Mouse (Mus musculus): ENCODE data around the gene Cdk6. TPM values are rescaled to one million over a fixed set of nuclear protein-coding genes. Genes with fewer than 3 reads are reported as not detected.
"Not testable (repeated sequence)": the region's sequence is repeated elsewhere in the genome, so short reads cannot be mapped to it uniquely, and the experiment has no call there.

The Cdk6 gene
- polyA plus RNA-seq, 1 experiment from 2014 or later = 18.0 TPM

- H3K36me3 ChIP-seq; H3K4me1 ChIP-seq (replicated peaks); H3K4me3 ChIP-seq (replicated peaks); ATAC-seq; H3K9ac ChIP-seq (replicated peaks); H3K9me3 ChIP-seq; H3K27ac ChIP-seq; H3K4me2 ChIP-seq (replicated peaks); H3K27me3 ChIP-seq: not testable (repeated sequence)
- 50% methylated on average over 4 of the region's 4 CpGs for WGBS
Measured at GRCm38 (mm10) chr5:3351836-3352235, 10.6 kb downstream of the Cdk6 start.

- WGBS = over 99% methylated on average over 3 of the region's 3 CpGs
- H3K27ac ChIP-seq = no peak overlapping the region
Measured at GRCm38 (mm10) chr5:3352314-3352713, 11.0 kb downstream of the Cdk6 start.

GRCm38 (mm10) chr5:3352827-3353226, 11.5 kb downstream of the Cdk6 start:
- Histone ChIP-seq H3K4me1 (replicated peaks) (0 out of 2 replicates have a peak, but pooled peaks cover 3% of the 10 kb centered on the region), H3K4me2 (replicated peaks) (no peak overlapping the region), H3K36me3 (no peaks in the 10 kb centered on the region), H3K9ac (replicated peaks) (no peak overlapping the region), H3K27me3 (no peaks in the 10 kb centered on the region), H3K27ac (no peak overlapping the region), H3K9me3 (no peaks in the 10 kb centered on the region), H3K4me3 (replicated peaks) (no peak overlapping the region)
- no peak for ATAC-seq
- WGBS = 90% methylated on average over 3 of the region's 3 CpGs

More at GRCm38 (mm10) chr5:3352314-3352713, 11.0 kb downstream of the Cdk6 start:
- Histone ChIP-seq H3K36me3 (no peaks in the 10 kb centered on the region), H3K4me1 (replicated peaks) (0 out of 2 replicates have a peak, but pooled peaks cover 3% of the 10 kb centered on the region), H3K9ac (replicated peaks) (no peak overlapping the region), H3K9me3 (no peaks in the 10 kb centered on the region), H3K4me2 (replicated peaks) (no peak overlapping the region), H3K27me3 (no peaks in the 10 kb centered on the region), H3K4me3 (replicated peaks) (no peak overlapping the region)
- ATAC-seq = no peak

DNA sequence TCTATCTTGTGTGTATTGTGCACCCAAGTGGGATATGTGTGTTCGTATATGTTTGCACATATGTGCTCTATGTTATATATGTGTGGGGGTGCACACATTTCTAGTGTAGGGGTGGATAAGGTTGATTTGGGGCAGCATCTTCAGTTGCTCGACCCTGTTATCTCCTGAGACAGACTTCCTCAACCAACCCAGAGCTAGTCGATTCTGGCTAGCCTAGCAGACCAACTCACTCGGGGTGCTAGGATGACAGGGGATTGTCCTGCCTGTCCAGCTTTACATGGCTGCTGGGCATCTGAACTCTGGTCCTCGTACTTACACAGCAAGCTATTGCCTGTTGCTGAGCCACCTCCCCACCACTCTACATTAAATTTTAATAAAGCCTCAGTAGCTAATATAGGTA, 13.0 kb downstream of the Cdk6 start:
- 85% methylated on average over 5 of the region's 5 CpGs for WGBS
- no peaks in the 10 kb centered on the region for H3K36me3 ChIP-seq
- H3K27ac ChIP-seq = no peak overlapping the region
- ATAC-seq = no peak
- no peak overlapping the region for H3K4me3 ChIP-seq (replicated peaks)
- H3K27me3 ChIP-seq = no peaks in the 10 kb centered on the region
- H3K9ac ChIP-seq (replicated peaks) = no peak overlapping the region
- H3K4me1 ChIP-seq (replicated peaks) = 0 out of 2 replicates have a peak, but pooled peaks cover 3% of the 10 kb centered on the region
- no peak overlapping the region for H3K4me2 ChIP-seq (replicated peaks)
- H3K9me3 ChIP-seq = no peaks in the 10 kb centered on the region

DNA sequence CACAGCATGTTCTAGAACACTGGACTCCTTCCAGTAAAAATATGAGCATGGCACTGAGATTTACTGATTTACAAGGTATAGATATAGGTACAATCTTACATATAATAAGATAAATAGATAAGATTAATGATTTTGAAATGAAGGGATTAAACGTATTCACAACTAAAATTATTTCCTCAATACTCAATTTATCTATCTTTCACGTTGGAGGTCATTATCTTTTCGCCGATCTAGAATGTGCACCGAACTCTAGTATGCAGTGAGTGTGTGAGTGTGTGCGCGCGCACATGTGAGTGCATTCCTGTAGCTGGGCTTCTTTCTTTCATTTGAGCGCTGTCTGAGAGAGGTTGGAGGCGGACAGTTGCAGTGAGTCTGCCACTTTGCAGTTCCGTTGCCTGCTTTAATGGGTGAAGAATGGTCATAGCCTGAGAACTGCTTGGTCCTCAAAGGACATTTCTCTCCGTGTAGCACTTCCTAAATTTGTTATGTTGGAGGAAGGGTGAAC, 13.8 kb downstream of the Cdk6 start:
- WGBS = 93% methylated on average over 12 of the region's 12 CpGs
- Histone ChIP-seq H3K4me1 (replicated peaks) (0 out of 2 replicates have a peak, but pooled peaks cover 3% of the 10 kb centered on the region), H3K9me3 (no peaks in the 10 kb centered on the region), H3K4me3 (replicated peaks) (no peak overlapping the region), H3K27me3 (no peaks in the 10 kb centered on the region), H3K4me2 (replicated peaks) (no peak overlapping the region), H3K36me3 (no peaks in the 10 kb centered on the region), H3K27ac (no peak overlapping the region), H3K9ac (replicated peaks) (no peak overlapping the region)
- no peak for ATAC-seq

- no peak for ATAC-seq
- Histone ChIP-seq H3K4me2 (replicated peaks) (no peak overlapping the region), H3K27me3 (no peaks in the 10 kb centered on the region), H3K9ac (replicated peaks) (no peak overlapping the region), H3K36me3 (no peaks in the 10 kb centered on the region), H3K27ac (no peak overlapping the region), H3K4me3 (replicated peaks) (no peak overlapping the region), H3K4me1 (replicated peaks) (0 out of 2 replicates have a peak, but pooled peaks cover 3% of the 10 kb centered on the region), H3K9me3 (no peaks in the 10 kb centered on the region)
- 77% methylated on average over 11 of the region's 11 CpGs for WGBS
Measured at GRCm38 (mm10) chr5:3355560-3356260, 14.4 kb downstream of the Cdk6 start.

DNA sequence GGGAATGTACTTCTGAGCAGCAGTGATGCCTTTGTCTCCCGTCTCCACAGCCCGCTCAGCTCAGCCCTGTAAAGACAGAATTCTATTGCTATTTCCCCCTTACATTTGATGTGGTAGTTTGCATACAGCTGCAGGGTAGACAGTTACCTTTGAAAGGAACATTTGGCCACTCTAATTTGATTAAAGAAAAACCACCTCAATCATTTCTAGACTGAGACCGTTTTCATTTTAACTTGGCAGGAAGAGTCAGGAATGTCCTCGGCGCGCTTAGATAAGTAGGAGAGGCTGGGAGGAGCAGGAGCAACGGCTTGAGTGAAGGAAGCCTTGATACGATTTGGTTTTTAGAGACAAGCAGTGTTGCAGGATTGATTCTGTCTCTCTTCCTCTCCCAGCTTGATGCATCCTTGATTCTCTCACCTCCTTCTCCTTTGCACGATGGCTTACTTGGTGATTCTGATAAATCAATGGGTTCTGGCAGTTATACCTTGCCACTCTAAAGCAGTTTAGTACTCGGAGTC, 15.0 kb downstream of the Cdk6 start:
- H3K4me3 ChIP-seq (replicated peaks) = no peak overlapping the region
- 0 out of 2 replicates have a peak, but pooled peaks cover 3% of the 10 kb centered on the region for H3K4me1 ChIP-seq (replicated peaks)
- H3K27ac ChIP-seq = no peak overlapping the region
- H3K9ac ChIP-seq (replicated peaks) = no peak overlapping the region
- H3K9me3 ChIP-seq = no peaks in the 10 kb centered on the region
- no peak overlapping the region for H3K4me2 ChIP-seq (replicated peaks)
- ATAC-seq = no peak
- H3K36me3 ChIP-seq = no peaks in the 10 kb centered on the region
- H3K27me3 ChIP-seq = no peaks in the 10 kb centered on the region
- WGBS = 63% methylated on average over 10 of the region's 10 CpGs

DNA sequence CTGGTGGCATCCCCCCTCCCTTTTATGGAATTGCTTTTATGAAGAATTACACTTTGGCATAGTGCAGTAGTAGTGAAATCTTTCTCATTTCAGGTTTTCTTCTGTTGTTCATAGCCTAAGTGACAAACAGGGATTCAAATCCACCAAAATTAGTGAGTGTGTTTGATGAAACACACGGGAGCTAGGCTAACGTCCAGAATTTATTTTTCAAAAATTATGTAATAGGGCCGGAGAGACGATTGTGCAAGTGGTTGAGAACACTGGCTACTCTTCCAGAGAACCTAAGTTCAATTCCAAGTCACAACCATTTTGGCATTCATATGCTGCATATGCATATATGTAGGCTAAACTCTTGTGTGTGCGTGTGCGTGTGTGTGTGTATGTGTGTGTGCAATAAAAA, 16.2 kb downstream of the Cdk6 start:
- Histone ChIP-seq H3K27me3 (no peaks in the 10 kb centered on the region), H3K4me2 (replicated peaks) (no peak overlapping the region), H3K9me3 (no peaks in the 10 kb centered on the region), H3K36me3 (no peaks in the 10 kb centered on the region), H3K4me1 (replicated peaks) (0 out of 2 replicates have a peak, but pooled peaks cover 3% of the 10 kb centered on the region), H3K27ac (no peak overlapping the region), H3K4me3 (replicated peaks) (no peak overlapping the region), H3K9ac (replicated peaks) (no peak overlapping the region)
- WGBS = 96% methylated on average over 6 of the region's 6 CpGs
- no peak for ATAC-seq

DNA sequence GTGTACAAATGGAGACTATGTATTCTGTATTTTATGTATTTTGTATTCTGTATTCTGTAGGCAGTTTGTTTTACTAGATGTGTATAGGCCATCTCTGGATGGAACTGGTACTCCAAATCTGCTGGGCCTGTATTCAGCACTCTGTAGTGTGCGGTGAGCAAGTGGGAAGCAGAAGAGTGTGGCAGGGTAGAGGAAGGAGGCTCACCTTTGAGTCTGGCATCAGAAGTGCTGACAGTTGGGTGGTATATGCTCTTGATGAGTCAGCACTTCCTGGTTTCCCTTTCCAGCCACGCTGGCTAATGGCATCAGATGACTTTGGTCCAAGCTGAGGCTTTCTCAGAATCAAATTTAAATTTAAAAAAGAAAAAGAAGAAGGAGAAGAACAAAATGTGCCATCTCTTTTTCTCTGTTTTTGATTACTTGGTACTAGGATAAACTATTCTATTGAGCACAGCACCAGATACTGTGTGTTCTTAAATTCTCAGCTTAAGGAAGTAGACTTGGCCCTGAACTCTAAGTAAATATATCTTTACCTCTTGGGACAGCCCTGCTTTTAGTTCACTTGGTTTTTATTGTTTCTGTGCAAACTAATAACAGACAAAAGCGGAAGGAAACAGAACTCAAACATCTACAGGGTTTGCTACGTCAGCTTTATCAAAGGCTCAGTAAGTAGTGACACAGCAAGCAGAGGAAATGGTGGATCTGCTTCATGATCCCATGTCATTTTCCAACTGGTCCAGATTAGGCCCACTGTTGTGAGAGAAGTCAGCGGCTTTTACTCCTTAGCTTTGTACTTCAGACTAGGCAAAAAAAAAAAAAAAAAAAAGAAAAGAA, 17.6 kb downstream of the Cdk6 start:
- Histone ChIP-seq H3K27me3 (no peaks in the 10 kb centered on the region), H3K9ac (replicated peaks) (no peak overlapping the region), H3K4me2 (replicated peaks) (no peak overlapping the region), H3K4me3 (replicated peaks) (no peak overlapping the region), H3K36me3 (no peaks in the 10 kb centered on the region), H3K4me1 (replicated peaks) (0 out of 2 replicates have a peak, but pooled peaks cover 5% of the 10 kb centered on the region), H3K9me3 (no peaks in the 10 kb centered on the region), H3K27ac (no peak overlapping the region)
- ATAC-seq = no peak
- WGBS = 86% methylated on average over 5 of the region's 5 CpGs

DNA sequence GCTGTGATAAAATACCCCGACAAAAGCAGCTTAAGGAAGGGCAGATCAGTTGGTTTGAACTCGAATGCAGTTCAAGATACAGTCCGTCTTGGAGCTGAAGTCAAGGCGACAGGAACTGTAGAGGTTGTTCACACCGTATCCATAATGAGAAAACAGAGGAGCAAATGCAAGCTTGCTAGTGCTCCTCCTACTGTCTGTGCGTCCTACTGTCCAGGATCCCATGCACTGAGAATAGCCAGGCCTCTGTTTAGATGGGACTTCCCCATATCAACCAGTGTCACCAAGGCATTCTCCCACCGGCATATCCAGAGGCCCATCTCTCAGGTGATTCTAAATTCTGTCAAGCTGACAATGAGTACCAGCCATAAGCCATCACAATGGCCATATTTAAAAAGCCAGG, 18.6 kb downstream of the Cdk6 start:
- Histone ChIP-seq H3K4me2 (replicated peaks) (no peak overlapping the region), H3K9me3 (no peaks in the 10 kb centered on the region), H3K27me3 (no peaks in the 10 kb centered on the region), H3K4me1 (replicated peaks) (0 out of 2 replicates have a peak, but pooled peaks cover 5% of the 10 kb centered on the region), H3K9ac (replicated peaks) (no peak overlapping the region), H3K27ac (no peak overlapping the region), H3K4me3 (replicated peaks) (no peak overlapping the region), H3K36me3 (no peaks in the 10 kb centered on the region)
- 91% methylated on average over 7 of the region's 7 CpGs for WGBS
- ATAC-seq = no peak

- WGBS = 90% methylated on average over 5 of the region's 5 CpGs
- ATAC-seq = no peak
Measured at GRCm38 (mm10) chr5:3361252-3361651, 20.0 kb downstream of the Cdk6 start.

DNA sequence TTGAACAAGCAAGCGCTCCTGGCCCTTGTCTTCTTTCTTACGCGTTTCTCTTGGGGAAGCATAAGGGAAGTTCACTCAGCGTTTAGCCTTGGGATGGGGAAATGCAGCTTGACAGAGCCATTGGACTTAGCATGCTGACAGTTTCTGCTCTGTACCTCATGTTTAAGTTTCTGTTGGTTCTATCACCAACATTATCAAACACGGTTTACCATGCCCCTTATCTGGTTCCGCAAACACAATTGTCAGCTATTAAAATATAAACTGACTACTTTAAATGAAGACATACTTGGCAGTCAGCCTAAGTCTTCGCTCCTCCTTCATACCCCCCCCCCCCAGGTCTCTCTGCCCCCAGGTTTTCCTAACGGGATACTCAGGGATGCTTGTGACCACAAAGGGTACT, 20.8 kb downstream of the Cdk6 start:
- H3K4me2 ChIP-seq (replicated peaks) = no peak overlapping the region
- 0 out of 2 replicates have a peak, but pooled peaks cover 3% of the 10 kb centered on the region for H3K4me1 ChIP-seq (replicated peaks)
- no peak overlapping the region for H3K4me3 ChIP-seq (replicated peaks)
- H3K9ac ChIP-seq (replicated peaks) = no peak overlapping the region
- H3K27ac ChIP-seq = no peak overlapping the region
- ATAC-seq = no peak
- H3K9me3 ChIP-seq = no peaks in the 10 kb centered on the region
- no peaks in the 10 kb centered on the region for H3K27me3 ChIP-seq
- no peaks in the 10 kb centered on the region for H3K36me3 ChIP-seq
- WGBS = 94% methylated on average over 8 of the region's 8 CpGs

More at GRCm38 (mm10) chr5:3361252-3361651, 20.0 kb downstream of the Cdk6 start:
- H3K9me3 ChIP-seq = no peaks in the 10 kb centered on the region
- no peak overlapping the region for H3K9ac ChIP-seq (replicated peaks)
- no peaks in the 10 kb centered on the region for H3K27me3 ChIP-seq
- H3K36me3 ChIP-seq = no peaks in the 10 kb centered on the region
- no peak overlapping the region for H3K4me3 ChIP-seq (replicated peaks)
- H3K4me2 ChIP-seq (replicated peaks) = no peak overlapping the region
- H3K27ac ChIP-seq = no peak overlapping the region
- H3K4me1 ChIP-seq (replicated peaks) = 0 out of 2 replicates have a peak, but pooled peaks cover 5% of the 10 kb centered on the region

All from midbrain, embryonic 13.5 days (tissue).